In genomic region chr5:100549311-100549710, GRCm38 (mm10) we compare ENCODE assay signal across 29 mouse cellular contexts. TPM values are rescaled to one million over a fixed set of nuclear protein-coding genes. Genes with fewer than 3 reads are reported as not detected.
"Had no signal": no experiment of that assay in that cellular context is flagged by ENCODE, and none has a peak within 500 bp of the region (broad histone marks: within the 10 kb centered on the region; RNA-seq: fewer than 3 reads in every experiment).

No protein-coding gene starts in this region.

- H3K4me2 ChIP-seq: kidney, embryonic 15.5 days; limb, embryonic 12.5 days; limb, embryonic 15.5 days; liver, embryonic 13.5 days; lung, embryonic 15.5 days; neural tube, embryonic 12.5 days; neural tube, embryonic 15.5 days had no signal

- H3K27ac ChIP-seq: kidney, embryonic 15.5 days; left cerebral cortex, adult 2 months; limb, embryonic 12.5 days; limb, embryonic 15.5 days; liver, embryonic 13.5 days; lung, embryonic 15.5 days; midbrain, embryonic 10.5 days; neural tube, embryonic 12.5 days; neural tube, embryonic 15.5 days had no signal

- H3K4me3 ChIP-seq: kidney, embryonic 15.5 days; left cerebral cortex, adult 2 months; limb, embryonic 12.5 days; limb, embryonic 15.5 days; liver, embryonic 13.5 days; lung, embryonic 15.5 days; megakaryocyte, embryonic 14.5 days; midbrain, embryonic 10.5 days; neural tube, embryonic 12.5 days; neural tube, embryonic 15.5 days had no signal

- H3K4me1 ChIP-seq: limb, embryonic 12.5 days; limb, embryonic 15.5 days; lung, embryonic 15.5 days; midbrain, embryonic 10.5 days; neural tube, embryonic 12.5 days; neural tube, embryonic 15.5 days had no signal

- DNase-seq: kidney, adult 11 months; kidney, adult 8-10 months; kidney, postnatal 10 days; kidney, postnatal 36 days; layer of hippocampus, postnatal 36 days; liver, embryonic 13.5 days; lung, adult 18-20 months; lung, postnatal 10 days; lung, postnatal 36 days; midbrain, embryonic 14.5 days; right cerebral cortex, adult 18-20 months; right cerebral cortex, postnatal 14 days; right cerebral cortex, postnatal 4 days; thymus, adult 2 months; thymus, postnatal 14 days; thymus, postnatal 4 days had no signal

- H3K9me3 ChIP-seq: kidney, embryonic 15.5 days; limb, embryonic 12.5 days; limb, embryonic 15.5 days; liver, embryonic 13.5 days; lung, embryonic 15.5 days; megakaryocyte, embryonic 14.5 days; midbrain, embryonic 10.5 days; neural tube, embryonic 12.5 days; neural tube, embryonic 15.5 days had no signal

- H3K27me3 ChIP-seq: kidney, embryonic 15.5 days; limb, embryonic 12.5 days; limb, embryonic 15.5 days; liver, embryonic 13.5 days; lung, embryonic 15.5 days; neural tube, embryonic 12.5 days; neural tube, embryonic 15.5 days had no signal

- H3K9ac ChIP-seq: kidney, embryonic 15.5 days; limb, embryonic 12.5 days; limb, embryonic 15.5 days; liver, embryonic 13.5 days; lung, embryonic 15.5 days; neural tube, embryonic 12.5 days; neural tube, embryonic 15.5 days had no signal

RNA-seq across cellular contexts. Expression of gene Plac8, which starts 22.7 kb away (rescaled TPM):
- total RNA-seq: layer of hippocampus, adult 8-10 months; layer of hippocampus, postnatal 10 days; layer of hippocampus, postnatal 36 days; left cerebral cortex, adult 2 months; left cerebral cortex, postnatal 10 days; left cerebral cortex, postnatal 36 days had no signal
